Mouse (Mus musculus): Measurements from ENCODE around the gene Phrf1. TPM values are rescaled to one million over a fixed set of nuclear protein-coding genes. Genes with fewer than 3 reads are reported as not detected.
A peak's percentile ranks its signal among the peaks of the same experiment; 100 is the strongest.

Gene Phrf1
- total RNA-seq (2014; rRNA removed) = 8.1 and 12.6 TPM in 2 replicates
- polyA plus RNA-seq (2012; rRNA removed) = 6.7 and 9.2 TPM in 2 replicates

DNA sequence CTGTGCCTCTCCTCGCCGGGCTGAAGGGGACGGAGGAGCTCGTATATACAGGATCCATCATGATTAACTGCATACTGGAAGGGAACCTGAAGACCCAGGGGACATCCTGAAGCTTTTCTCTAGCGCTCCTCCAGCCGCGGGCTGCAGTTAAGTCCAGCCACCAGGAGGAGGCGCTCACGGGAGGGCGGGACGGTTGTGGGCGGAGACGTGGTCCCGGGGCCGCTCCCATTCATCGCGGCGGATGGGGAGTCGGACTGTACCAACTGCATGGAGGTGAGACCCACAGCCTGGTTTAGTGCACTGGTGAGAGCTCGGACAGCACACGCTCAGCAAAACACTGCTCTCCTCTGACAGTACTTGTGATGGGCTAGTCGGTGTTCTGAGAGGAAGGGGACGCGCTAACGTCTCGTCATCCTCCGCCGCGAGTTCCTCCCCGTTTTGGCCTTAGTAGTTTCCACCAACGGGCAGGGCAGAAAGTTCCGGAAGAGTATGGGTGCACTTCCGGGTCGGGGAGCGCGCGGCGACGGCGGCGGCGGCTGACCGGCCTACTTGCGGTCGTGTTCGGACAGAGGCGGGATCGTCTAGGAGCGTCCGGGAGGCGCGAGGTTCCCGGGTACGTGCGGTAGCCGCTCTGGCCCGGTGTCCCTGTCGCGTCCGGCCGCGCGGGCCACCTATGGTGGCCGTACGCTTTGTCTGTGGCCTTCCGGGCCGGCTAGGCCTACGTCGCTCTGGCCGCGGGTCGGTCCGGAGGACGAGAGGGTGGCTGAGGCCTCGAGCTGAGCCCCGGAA is at the start of gene Phrf1:
Phrf1 (plus strand) TSS at position 506 of the 789 bp plus-strand sequence.
- H3K27ac ChIP-seq (replicated peaks; ENCODE audit: insufficient read depth, low read depth, low read length) = peak within 1 kb of the TSS; percentile 76
- TF ChIP-seq POLR2A (IDR thresholded peaks at IDR 0.05; ENCODE audit: extremely low read depth, insufficient read depth, low read length) (peak; percentile 60; the same call in 1 of the 2 replicates), CTCF (IDR thresholded peaks at IDR 0.05; ENCODE audit: low read depth, low read length) (peak; percentile 91)
- peaks cover 25% of the 10 kb centered on the region for H3K79me2 ChIP-seq (ENCODE audit: control insufficient read depth, insufficient read depth, low read length)
- peak within 1 kb of the TSS; percentile 77 for H3K9ac ChIP-seq (ENCODE audit: low read depth, low read length)
- under 1% methylated on average over 76 of the region's 76 CpGs for WGBS
- peak within 1 kb of the TSS; percentile 90 for H3K4me3 ChIP-seq (ENCODE audit: insufficient read depth, low read depth, low read length)
- H3K27me3 ChIP-seq (ENCODE audit: control insufficient read depth, insufficient read depth, low read length) = no peaks in the 10 kb centered on the region
- H3K4me1 ChIP-seq (ENCODE audit: control insufficient read depth, insufficient read depth, low read length) = peaks cover 11% of the 10 kb centered on the region; the same call in 1 of the 2 replicates
- H3K36me3 ChIP-seq (ENCODE audit: control insufficient read depth, insufficient read depth, low read length) = peaks cover 18% of the 10 kb centered on the region
- peak; percentile 81 for DNase-seq (ENCODE audit: extremely low read depth, low read depth, low spot score)

DNA sequence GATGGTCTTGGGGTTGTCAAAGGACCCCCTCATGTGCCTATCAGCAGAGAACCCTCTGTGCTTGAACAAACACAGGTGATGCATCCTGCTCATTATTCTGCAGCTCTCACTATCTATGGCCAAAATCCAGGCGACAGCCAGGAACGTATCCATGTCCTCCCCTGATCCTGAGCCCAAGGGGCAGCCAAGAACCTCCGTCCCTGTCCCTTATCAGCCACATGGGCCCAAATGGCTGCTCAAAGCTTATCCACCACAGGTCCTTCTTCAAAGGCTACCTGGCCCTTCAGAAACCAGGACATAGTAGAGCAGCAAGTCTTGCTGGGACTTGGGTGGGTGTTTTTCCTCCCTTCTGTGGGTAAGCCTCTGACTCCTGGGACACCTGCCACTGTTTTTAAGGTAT is 40.4 kb upstream of the Phrf1 start:
- peaks cover 10% of the 10 kb centered on the region for H3K36me3 ChIP-seq (ENCODE audit: control insufficient read depth, insufficient read depth, low read length)
- H3K4me1 ChIP-seq (ENCODE audit: control insufficient read depth, insufficient read depth, low read length) = peaks cover 5% of the 10 kb centered on the region; the same call in 1 of the 2 replicates
- H3K79me2 ChIP-seq (ENCODE audit: control insufficient read depth, insufficient read depth, low read length) = no peaks in the 10 kb centered on the region
- no peak overlapping the region for H3K27ac ChIP-seq (replicated peaks; ENCODE audit: insufficient read depth, low read depth, low read length)
- no peak overlapping the region for H3K4me3 ChIP-seq (ENCODE audit: insufficient read depth, low read depth, low read length)
- no peaks in the 10 kb centered on the region for H3K27me3 ChIP-seq (ENCODE audit: control insufficient read depth, insufficient read depth, low read length)
- no peak for TF ChIP-seq CTCF (IDR thresholded peaks at IDR 0.05; ENCODE audit: low read depth, low read length)
- TF ChIP-seq POLR2A (IDR thresholded peaks at IDR 0.05; ENCODE audit: extremely low read depth, insufficient read depth, low read length) = no peak
- no peak for DNase-seq (ENCODE audit: extremely low read depth, low read depth, low spot score)
- H3K9ac ChIP-seq (ENCODE audit: low read depth, low read length) = no peak overlapping the region
- WGBS = 73% methylated on average over 3 of the region's 3 CpGs

DNA sequence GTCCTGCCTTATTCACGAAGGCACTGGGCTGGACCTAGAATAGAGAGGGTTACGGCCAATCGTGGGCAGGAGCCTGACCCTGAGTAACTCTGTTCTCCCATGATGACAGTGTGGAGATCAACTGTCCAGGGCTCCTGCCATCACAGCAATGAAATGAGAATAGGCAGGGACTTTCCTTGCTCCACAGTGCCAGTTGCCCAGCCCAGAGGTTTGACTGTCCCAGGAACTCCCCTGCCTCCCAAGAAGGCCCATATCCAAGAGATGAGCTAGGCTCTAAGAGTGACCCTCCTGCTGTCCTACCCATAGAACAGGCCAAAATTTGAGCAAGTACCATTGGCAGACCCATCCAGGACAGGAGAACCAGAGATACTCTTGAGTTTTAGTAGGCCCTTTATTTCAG is 39.9 kb upstream of the Phrf1 start:
- Histone ChIP-seq H3K4me1 (ENCODE audit: control insufficient read depth, insufficient read depth, low read length) (peaks cover 5% of the 10 kb centered on the region; the same call in 1 of the 2 replicates), H3K27me3 (ENCODE audit: control insufficient read depth, insufficient read depth, low read length) (no peaks in the 10 kb centered on the region), H3K79me2 (ENCODE audit: control insufficient read depth, insufficient read depth, low read length) (no peaks in the 10 kb centered on the region), H3K4me3 (ENCODE audit: insufficient read depth, low read depth, low read length) (no peak overlapping the region), H3K36me3 (ENCODE audit: control insufficient read depth, insufficient read depth, low read length) (peaks cover 10% of the 10 kb centered on the region), H3K9ac (ENCODE audit: low read depth, low read length) (no peak overlapping the region), H3K27ac (replicated peaks; ENCODE audit: insufficient read depth, low read depth, low read length) (no peak overlapping the region)
- no peak for DNase-seq (ENCODE audit: extremely low read depth, low read depth, low spot score)
- TF ChIP-seq CTCF (IDR thresholded peaks at IDR 0.05; ENCODE audit: low read depth, low read length) (no peak), POLR2A (IDR thresholded peaks at IDR 0.05; ENCODE audit: extremely low read depth, insufficient read depth, low read length) (no peak)
- WGBS = 94% methylated on average over 3 of the region's 3 CpGs

DNA sequence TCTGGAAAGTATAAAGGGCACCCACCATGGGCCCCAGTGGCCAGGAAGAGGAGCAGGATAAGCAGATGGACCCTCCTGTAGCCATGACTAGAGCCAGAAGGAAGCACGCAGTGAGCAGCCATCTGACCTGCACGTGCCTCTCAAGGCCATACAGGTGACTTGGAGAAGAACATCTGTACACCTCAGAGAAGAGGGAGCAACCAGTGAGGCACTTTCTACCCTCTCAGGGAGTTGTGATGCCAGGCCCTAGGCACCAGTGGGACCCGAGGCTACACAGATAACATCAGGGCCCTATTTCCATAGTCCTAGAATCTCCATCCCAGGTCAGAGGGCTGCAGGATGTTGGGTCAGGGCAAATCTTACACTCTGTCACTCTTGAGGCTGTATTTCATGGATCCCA is 38.4 kb upstream of the Phrf1 start:
- no peak overlapping the region for H3K9ac ChIP-seq (ENCODE audit: low read depth, low read length)
- DNase-seq (ENCODE audit: extremely low read depth, low read depth, low spot score) = no peak
- WGBS = 91% methylated on average over 3 of the region's 3 CpGs
- H3K4me1 ChIP-seq (ENCODE audit: control insufficient read depth, insufficient read depth, low read length) = peaks cover 9% of the 10 kb centered on the region; the same call in 1 of the 2 replicates
- no peaks in the 10 kb centered on the region for H3K79me2 ChIP-seq (ENCODE audit: control insufficient read depth, insufficient read depth, low read length)
- H3K27ac ChIP-seq (replicated peaks; ENCODE audit: insufficient read depth, low read depth, low read length) = no peak overlapping the region
- no peaks in the 10 kb centered on the region for H3K27me3 ChIP-seq (ENCODE audit: control insufficient read depth, insufficient read depth, low read length)
- H3K36me3 ChIP-seq (ENCODE audit: control insufficient read depth, insufficient read depth, low read length) = peaks cover 10% of the 10 kb centered on the region
- no peak overlapping the region for H3K4me3 ChIP-seq (ENCODE audit: insufficient read depth, low read depth, low read length)
- no peak for TF ChIP-seq POLR2A (IDR thresholded peaks at IDR 0.05; ENCODE audit: extremely low read depth, insufficient read depth, low read length)

DNA sequence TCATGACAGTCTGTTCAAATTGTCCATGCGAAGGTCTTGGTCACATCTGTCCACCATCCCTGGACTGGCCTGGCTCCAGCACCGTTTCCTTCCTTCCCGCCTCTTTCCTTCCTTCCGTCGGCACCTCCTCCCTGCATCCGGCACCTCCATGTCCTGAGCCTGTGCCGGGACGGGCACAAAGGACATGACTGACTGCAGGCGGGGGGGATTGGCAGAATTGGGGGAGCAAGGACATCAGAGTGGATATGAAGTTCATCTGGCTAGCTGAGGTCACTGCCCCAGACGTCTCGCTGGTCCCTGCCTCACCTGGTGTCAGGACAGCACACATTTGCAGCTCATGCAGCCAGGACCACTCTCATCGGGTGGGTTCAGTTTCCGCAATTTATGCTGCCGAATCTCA is 37.5 kb upstream of the Phrf1 start:
- Histone ChIP-seq H3K4me3 (ENCODE audit: insufficient read depth, low read depth, low read length) (no peak overlapping the region), H3K79me2 (ENCODE audit: control insufficient read depth, insufficient read depth, low read length) (no peaks in the 10 kb centered on the region), H3K27me3 (ENCODE audit: control insufficient read depth, insufficient read depth, low read length) (no peaks in the 10 kb centered on the region), H3K36me3 (ENCODE audit: control insufficient read depth, insufficient read depth, low read length) (peaks cover 10% of the 10 kb centered on the region), H3K27ac (replicated peaks; ENCODE audit: insufficient read depth, low read depth, low read length) (no peak overlapping the region; the same call in 1 of the 2 replicates), H3K4me1 (ENCODE audit: control insufficient read depth, insufficient read depth, low read length) (peaks cover 9% of the 10 kb centered on the region; the same call in 1 of the 2 replicates), H3K9ac (ENCODE audit: low read depth, low read length) (no peak overlapping the region)
- 85% methylated on average over 14 of the region's 14 CpGs for WGBS
- DNase-seq (ENCODE audit: extremely low read depth, low read depth, low spot score) = no peak
- TF ChIP-seq CTCF (IDR thresholded peaks at IDR 0.05; ENCODE audit: low read depth, low read length) (no peak), POLR2A (IDR thresholded peaks at IDR 0.05; ENCODE audit: extremely low read depth, insufficient read depth, low read length) (no peak)

Data from liver, adult 2 months (tissue).